Mouse (Mus musculus): Measurements from ENCODE around the gene Gpr37l1.

Gene Gpr37l1

GRCm38 (mm10) chr1:135147702-135148058 is 19.8 kb downstream of the Gpr37l1 start:
- DNase-seq (ENCODE audit: low spot score): no peak

DNA sequence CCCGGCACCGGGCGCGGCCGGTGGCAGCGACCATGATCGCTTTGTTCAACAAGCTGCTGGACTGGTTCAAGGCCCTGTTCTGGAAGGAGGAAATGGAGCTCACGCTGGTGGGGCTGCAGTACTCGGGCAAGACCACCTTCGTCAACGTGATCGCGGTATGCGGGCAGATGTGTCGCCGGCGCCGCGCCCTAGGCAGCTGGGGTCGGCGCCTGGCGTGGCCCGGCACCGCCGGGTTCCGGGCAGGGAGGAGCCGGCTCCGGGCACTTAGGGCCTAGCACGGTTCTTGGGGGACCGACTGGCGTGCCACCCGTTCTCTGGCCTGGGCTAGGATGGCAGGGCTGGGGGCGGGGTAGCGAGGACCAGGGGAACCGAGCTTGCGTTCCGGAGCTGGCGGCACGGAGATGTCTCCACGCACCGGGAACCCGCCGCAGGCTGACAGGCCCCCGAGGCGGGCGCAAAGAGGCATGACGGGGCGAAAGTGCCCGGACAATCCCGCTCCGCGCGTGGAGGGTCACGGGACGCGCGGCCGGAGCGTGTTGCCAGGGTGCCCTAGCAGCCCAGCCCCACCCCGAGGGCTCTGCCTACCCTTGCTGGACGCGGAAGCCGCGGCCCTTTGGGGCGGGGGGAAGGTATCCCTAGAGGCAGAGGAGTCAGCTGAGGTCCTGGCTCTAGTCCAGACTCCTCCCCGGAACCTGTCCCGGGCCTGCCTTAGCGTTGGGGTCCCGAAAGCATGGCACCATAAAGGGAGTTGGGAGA is 20.4 kb downstream of the Gpr37l1 start:
- DNase-seq (ENCODE audit: low spot score): peak; percentile 83

DNA sequence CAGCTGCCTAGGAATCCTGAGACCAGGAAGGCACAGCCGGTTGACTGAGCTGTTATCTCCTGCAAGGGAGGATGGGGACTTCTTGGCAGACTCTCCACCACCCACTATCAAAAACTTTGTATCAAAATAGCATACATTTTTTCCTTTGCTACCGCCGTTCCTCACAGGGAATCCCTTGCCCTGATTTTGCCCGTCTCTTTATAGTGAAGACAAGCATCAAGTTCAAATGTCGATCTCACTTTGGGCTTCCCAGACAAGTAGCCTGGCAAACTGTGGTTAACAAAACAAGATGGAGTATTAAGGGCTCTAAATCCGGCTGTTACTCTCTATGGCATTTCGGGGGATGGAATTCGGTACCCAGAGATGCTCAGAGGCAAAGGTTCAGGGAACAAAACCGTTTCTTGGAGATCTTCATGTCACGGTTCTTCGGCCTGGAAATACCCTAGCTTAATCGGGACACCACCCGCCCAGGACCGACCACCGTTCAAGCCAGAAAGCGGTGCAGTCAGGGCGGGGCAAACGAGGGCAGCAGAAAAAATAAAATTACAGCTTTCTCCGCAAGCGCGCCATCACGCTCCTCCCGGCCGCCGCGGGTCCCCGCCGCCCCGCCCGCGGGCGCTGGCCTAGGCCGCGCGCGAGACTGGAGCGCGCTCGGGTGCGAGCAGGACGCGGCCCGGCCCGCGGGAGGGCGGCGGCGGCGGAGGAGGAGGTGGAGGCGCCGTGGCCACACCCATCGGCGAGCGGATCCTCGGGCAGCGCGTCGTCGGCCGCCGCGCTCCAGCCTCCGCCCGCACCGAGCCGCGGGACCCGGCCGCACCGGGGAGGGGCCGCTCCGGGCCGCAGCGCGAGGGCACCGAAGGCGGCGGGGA is 21.2 kb downstream of the Gpr37l1 start, which contains the start of gene Arl8a:
Gene Arl8a (plus strand): TSS at position 748 of the 869 bp plus-strand sequence.
- peak; percentile 89 for DNase-seq (ENCODE audit: low spot score)

- no peak for DNase-seq (ENCODE audit: low spot score)
Observed at GRCm38 (mm10) chr1:135143940-135144339, 23.5 kb downstream of the Gpr37l1 start.

GRCm38 (mm10) chr1:135142452-135142851 is 25.0 kb downstream of the Gpr37l1 start:
- DNase-seq (ENCODE audit: low spot score): no peak

DNA sequence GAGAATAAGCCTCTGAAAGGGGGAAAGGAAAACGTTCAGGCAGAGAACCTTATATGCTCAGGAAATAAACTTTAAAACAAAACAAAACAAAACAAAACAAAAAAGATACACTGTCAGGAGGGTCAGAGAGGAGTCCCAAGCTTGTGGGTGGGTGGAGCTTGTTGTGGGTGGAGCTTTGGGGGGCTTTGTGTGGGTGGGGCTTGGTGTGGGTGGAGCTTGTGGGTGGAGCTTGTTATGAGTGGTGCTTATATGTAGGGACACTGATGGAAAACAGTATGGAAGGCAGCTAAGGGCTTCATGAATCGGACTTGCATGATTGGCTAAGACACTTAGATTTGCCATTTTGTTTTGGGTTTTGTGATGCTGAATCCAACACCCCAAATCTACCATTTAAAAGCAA is 27.6 kb downstream of the Gpr37l1 start:
- DNase-seq (ENCODE audit: low spot score): no peak

- DNase-seq (ENCODE audit: low spot score): peak; percentile 59
Observed at GRCm38 (mm10) chr1:135136500-135136899, 31.0 kb downstream of the Gpr37l1 start.

- no peak for DNase-seq (ENCODE audit: low spot score)
Observed at GRCm38 (mm10) chr1:135135111-135135787, 32.2 kb downstream of the Gpr37l1 start.

DNA sequence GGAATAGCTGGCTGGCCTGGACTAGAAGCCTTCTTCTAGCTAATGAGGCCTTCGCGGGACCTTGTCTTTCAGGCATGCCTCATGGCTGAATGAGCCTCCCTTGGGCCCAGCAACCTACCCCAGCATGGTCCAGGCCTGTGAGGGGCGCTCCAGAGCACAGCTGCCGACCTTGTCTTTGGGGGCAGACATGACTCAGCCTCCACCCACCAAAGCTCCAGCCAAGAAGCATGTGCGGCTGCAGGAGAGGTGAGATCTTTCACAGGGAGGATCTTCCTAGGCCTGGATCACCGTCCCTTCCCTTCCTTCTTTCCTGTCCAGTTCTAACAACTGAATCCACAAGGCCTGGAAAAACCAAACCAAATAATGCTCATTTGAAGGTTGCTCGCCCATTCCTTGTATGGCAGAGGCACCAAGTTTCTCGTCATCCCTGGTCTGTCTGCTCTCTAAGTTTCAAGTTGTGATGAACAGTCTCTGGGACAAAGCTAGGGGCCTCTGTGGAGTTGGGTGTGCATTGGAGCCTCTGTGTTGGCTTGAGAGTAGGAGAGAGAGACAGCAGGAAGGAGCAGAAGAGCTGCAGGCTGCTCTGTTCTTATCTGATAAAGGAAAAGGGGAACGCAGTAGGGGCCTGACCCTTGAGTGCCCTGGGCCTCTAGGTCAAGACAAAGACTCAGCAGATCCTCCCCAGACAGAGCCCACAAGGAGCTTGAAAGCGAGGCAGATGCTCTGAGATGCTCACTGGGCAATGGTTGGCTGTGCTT is 33.6 kb downstream of the Gpr37l1 start:
- no peak for DNase-seq (ENCODE audit: low spot score)

DNA sequence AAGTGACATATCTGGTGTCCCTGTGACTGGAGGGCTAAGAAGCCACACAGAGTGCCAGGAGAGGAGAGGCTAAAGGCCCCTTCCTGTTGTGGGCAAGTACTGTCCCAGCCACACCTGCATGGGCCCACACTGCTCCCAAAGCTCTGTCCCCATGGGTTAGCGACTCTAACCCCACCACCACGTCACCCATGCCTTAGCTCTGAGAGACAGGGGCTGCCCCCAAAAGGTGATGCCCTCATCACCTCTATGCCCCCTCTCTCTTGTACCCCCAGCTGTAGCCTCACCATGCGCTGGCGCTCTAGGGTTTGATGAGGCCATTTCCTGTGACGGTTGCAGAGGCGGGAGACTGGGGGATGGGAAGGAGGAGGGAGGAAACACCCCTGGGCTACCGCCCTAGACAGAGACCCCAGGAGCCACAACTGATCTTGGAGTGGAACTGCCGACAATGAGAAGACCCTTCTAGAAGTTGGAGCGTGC is 34.5 kb downstream of the Gpr37l1 start:
- no peak for DNase-seq (ENCODE audit: low spot score)

DNA sequence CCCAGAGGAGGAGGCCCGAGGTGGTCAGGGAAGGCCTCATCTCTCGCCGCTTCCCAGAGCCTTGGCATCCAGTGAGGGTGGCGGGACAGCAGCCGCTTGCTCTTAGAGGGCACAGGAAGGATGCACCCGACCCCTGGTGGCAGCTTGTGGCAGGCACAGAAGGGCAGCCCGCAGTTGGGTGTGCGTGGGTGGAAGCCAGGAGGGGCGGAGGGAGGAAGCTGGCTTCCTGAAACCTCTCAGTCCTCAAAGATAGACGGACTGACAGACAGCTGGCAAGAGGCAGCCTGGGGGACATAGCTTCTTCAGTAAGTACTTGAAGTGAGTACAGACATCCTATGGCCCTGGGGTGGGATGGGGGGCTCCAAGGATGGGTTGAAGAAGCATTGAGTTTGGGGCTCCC is 35.0 kb downstream of the Gpr37l1 start, which contains the start of gene Ptpn7:
Gene Ptpn7 (plus strand): TSS at position 228 of the 400 bp plus-strand sequence.
- peak; percentile 77 for DNase-seq (ENCODE audit: low spot score)

DNA sequence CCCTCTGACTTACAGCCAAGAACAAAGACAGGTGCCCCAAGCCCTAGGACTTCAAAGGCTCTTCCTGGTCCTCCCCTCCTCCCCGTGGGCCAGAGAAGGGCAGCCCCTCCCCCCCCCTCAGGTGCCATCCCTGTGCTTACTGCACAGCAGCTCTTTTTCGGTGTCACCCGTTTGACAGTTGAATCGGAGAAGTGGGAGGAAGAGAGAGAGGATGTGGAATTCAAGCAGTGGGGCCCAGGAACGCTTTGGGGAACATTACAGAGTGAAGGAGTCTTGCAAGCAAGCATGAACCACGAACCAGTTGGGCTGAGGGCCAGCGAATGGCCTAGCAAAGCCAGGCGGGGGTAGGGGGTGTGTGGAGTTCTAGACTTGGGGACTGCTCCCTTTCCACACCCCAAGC is 35.9 kb downstream of the Gpr37l1 start:
- DNase-seq (ENCODE audit: low spot score): no peak

GRCm38 (mm10) chr1:135131034-135131433 is 36.4 kb downstream of the Gpr37l1 start:
- DNase-seq (ENCODE audit: low spot score): no peak

DNA sequence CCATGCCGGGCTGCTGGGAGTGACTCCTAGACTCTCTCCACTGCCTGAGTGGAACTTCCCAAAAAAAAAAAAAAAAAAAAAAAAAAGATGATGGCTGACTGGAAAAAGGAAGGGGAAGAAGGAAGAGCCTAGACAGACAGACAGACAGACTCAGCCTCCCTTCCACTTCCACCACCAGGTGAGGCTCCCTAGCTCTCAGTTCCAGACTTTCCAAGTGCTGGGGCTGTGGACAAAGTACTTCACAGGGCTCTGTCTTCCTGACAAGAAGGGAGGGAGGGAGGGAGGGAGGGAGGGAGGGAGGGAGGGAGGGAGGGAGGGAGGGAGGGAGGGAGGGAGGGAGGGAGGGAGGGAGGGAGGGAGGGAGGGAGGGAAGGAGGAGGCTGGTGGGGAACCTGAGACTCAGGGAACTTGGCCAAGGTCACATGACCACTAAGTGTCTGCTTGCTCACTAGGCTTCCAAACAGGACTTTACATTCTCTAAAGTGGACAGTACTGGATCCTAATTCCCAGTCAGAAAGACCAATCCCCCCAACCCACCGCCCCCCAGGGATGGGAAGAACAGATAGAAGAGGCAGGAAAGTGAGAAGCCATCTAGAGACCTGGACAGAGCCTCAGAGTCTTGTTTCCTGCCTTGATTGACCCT is 37.0 kb downstream of the Gpr37l1 start:
- no peak for DNase-seq (ENCODE audit: low spot score)

DNA sequence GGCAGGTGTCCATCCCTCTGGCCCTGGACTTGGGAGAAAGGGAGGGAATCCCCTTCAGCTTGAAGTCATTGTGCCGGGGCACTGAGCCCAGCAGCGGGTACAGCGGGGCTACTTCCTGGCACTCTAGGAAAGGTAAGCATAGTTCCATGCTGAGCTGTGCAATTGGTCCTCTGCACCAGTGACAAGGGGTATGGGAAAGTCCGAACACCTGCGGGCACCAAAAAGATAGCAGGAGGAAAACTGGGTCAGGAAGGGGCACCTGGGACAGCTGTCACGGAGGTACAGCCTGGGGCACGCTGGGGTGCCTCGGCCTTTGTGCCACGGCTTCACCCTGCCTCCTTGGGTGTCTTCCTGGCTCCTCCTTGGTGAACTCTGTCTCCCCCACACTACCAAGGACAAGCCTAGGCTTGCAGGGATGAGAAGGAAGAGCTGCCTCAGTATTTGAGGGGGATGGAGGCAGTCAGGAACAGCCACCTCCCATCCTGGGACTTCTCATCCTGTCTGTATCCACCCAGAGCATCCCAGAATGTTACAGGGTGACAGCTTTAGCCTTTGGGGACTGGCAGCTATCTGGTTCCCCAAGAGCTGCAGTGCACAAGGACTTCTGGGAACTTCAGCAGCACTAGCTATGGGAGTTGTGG is 37.8 kb downstream of the Gpr37l1 start:
- no peak for DNase-seq (ENCODE audit: low spot score)

DNA sequence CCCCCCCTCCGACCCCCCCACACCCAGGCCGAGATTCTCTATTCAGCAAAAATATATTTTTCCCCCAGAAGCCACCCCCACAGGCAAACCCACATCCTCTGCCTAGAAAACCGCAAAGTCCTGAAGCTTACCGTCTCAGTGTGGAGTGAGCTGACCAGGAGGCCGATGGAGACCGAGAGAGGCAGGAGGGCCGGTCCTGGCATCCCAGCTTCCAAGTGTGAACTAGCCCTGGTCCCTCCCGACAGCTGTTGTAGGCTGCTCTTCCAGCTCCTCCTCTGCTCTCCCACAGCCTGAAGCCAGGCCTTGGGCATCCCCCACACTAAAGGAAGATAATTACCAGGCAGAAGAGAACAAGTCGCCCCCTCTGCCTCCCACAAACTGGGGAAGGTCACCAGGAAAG is 38.5 kb downstream of the Gpr37l1 start:
- DNase-seq (ENCODE audit: low spot score): peak; percentile 55

- no peak for DNase-seq (ENCODE audit: low spot score)
Observed at GRCm38 (mm10) chr1:135128011-135128441, 39.5 kb downstream of the Gpr37l1 start.

DNA sequence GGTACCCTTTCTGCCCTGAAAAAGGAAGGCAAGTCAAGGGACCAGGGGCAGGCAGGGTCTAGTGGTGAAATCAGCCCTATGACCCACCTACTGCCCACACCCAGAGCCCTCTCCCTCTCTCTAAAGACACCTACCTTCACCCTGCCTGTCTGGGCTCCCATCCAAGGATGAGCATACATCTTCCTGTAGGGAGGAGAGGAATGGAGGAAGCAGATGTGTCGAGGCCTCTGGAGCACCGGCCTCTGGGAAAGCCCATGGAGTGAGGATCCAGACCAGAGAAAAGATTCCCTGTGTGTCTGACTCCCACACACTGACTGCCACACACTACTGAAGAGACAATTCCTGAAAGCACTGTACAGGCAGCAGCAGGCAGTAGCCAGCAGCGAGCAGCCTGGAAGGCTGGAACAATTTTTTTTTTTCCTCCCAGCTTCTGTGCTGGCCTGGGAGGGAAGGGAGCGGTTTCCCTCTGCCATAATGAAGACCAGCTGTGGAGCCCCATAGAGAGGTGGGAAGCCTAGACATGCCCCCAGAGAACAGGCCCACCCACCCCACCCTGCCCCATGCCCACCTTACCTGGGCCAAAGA is 40.9 kb downstream of the Gpr37l1 start:
- DNase-seq (ENCODE audit: low spot score): no peak

- DNase-seq (ENCODE audit: low spot score): no peak
Observed at GRCm38 (mm10) chr1:135125990-135126389, 41.5 kb downstream of the Gpr37l1 start.
